Mouse (Mus musculus) WW6 (cell line): Measurements from ENCODE around the gene Lexm.
A peak's percentile ranks its signal among the peaks of the same experiment; 100 is the strongest.

ENCODE experiments used
- DNase-seq: peaks from one replicate; pipeline ENCODE4 v3.0.0-alpha.2; 2013; ENCODE audit warnings: low read depth, low spot score

Gene Lexm

DNA sequence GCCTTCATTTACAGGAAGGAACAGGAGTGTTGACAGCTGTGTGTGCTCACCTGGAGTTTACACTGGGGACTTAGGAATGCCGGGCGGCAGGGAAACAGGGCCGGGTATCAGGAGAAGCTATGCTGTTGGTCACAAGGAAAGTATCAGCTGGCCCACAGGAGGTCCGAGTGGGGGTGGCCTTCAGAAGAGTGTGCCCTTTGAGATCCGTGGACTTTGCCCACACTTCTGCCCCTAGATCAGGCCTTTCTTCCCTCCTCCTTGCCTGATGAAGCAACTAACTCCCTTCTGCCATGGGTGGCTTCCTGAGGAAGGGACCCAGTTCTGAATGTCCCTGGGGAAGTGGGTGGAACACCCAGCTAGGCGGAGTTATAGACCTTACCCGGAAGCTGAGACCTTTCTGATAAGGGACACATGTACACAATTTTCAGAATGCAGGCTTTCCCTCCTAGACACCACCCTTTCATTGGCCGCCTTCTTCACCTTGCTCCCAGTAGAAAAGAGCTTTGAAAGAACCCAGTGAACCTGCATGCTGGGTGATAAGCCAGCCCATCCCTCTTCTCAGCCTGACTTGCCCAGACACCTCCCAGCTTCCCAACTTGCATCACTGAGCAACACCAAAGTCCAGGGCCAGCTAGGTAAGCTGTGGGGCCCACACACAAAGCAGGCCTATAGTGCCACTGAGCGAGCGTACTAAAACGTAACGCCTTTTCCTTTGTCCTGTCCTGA, 34.5 kb downstream of the Lexm start:
- no peak for DNase-seq

DNA sequence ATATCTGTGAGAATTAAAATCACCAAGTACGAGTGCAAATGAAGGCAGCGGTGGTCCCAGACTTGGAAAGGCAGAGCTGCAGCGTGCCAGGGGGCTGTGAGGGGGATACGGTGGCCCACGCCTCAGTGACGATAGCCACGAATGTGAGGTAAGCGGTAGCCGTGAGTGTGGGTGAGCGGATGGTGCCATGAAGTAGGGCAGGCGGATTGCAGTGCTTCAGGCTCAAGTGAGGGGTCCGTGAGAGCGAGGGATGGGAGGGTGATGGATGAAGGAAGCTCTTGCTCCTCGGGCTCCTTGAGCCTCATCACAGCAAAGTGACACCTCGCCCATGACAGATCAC, 35.2 kb downstream of the Lexm start:
- DNase-seq = no peak

DNA sequence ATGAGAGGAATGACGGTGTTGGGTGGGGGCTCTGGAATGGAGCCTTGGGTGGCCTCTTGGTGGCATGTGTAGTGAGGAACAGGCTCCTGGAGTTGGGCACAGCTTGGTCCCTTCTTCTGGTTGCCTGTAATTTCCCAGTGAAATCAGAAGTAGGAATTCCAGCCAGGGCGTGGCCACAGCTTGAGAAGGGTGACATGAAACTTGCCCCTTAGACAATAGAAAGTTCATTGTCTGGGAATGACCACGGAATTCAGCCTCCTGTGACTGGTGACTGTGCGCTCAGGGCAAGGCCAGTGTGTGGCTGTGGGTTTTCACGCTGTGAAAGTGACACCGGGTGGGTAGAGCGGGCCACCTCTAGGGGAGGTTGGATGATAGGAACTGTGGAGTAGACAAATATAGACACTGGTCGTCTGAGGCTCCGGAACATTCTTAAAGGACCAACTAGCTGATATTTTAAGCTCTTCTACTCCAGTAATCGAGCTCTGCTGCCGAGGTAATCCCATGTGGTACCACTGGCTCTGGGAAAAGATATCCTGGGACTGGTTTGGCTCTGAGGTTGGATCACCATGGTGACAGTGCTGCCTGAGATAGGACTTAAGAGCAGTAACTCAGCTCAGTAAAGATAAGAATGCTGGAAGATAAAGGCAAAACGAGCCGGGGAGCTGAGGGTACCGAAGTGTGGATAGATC, 35.7 kb downstream of the Lexm start:
- no peak for DNase-seq

DNA sequence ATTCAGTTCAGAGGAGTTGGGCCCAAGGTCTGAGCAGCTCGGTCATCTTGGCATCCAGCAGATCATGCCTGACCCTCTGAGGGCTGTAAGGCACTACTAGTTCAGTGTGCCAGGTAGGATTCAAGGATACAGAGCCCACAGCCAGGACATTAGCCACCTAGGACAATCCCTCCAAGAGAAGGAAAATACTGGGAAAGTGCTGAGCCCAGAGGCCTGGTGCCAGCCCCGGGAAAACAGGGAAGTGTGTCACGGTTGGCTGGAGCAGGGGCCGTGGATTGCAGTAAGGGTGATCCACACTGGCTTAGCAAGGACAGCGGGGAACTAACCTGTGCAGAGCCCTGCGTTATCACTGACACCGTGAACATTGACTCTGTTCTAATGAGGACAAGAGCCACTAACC, 39.5 kb downstream of the Lexm start:
- DNase-seq = no peak

DNA sequence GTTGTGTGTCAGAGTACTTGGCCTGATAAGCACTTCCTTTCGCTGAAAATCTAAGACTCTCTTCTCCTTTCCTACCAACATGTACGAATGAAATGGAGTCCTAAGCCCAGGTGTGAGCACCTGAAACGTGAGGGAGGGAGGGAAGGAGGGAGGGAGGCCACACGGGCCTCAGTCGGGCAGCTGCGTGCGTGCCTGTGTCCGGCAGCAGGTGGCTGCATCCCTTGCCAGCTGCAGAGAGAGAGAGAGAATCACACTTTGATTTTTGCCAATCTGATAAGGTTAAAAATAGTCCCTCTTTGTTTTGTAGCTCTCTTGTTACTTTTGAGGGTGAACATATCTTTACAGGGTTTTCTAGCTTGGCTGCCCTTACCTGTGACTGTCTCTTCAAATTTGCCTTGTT, 42.0 kb downstream of the Lexm start:
- DNase-seq = no peak

DNA sequence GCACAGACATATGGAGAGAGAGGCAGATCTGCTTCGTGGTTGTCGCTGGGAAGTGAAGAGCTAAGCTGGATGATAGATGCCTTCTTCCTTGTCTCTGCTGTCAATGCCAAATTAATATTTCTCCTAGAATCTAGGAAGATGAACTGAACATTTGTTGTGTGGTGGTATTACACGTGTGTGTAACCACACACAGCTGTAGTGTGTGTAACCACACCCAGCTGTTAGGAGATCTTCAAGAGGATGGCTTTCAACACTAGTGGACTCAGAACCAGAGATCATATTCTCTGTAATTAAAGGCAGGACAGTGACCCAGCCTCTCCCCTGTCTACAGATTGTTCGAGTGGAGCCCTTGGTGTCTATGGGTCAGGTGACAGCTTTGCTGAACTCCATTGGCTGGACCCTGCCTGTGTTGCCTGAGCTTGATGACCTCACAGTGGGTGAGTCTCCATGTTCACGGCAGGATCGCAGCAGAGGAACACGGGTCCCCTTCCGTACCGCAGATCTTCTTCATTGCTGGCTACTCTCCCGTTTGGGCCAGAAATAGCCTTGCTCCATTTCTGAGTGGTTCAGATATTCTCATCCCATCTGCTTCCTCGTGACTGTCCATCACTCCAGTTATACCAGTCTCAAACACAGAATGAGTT, 45.8 kb downstream of the Lexm start:
- no peak for DNase-seq

DNA sequence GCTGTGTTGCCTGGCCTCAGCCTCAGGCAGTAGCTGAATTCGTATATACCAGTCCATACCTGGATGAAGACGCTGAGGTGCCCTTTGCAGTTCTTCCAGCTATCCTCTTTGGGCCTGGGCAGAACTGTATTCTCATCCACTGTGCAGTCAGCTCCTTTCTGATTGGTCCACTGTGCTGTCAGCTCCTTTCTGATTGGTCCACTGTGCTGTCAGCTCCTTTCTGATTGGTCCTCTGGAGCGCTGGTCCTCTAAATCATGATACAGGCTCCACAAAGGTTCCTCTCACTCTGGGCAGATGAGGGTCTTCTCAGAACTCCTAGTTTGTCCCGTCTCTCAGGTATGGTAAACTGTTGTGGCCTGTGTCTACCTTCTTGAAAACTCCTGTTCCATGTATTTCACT, 47.4 kb downstream of the Lexm start:
- DNase-seq = peak; percentile 33

DNA sequence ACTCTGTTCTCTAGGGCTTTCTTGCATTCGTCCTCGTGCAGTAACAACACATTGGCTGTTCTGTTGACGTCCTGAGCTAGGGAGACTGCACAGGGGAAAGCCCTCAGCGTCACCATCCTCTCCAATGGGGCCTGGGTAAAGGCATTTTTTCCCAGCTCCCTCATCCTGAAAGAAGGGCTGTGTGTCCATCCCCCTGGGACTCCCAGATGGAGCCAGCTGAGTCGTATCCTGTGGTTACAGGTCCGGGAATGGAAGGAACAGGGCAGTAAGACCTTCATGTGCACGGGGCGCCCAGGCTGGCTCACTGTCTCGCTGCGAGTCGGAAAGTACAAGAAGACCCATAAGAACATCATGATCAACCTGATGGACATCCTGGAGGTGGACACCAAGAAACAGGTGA, 52.9 kb downstream of the Lexm start:
- no peak for DNase-seq

DNA sequence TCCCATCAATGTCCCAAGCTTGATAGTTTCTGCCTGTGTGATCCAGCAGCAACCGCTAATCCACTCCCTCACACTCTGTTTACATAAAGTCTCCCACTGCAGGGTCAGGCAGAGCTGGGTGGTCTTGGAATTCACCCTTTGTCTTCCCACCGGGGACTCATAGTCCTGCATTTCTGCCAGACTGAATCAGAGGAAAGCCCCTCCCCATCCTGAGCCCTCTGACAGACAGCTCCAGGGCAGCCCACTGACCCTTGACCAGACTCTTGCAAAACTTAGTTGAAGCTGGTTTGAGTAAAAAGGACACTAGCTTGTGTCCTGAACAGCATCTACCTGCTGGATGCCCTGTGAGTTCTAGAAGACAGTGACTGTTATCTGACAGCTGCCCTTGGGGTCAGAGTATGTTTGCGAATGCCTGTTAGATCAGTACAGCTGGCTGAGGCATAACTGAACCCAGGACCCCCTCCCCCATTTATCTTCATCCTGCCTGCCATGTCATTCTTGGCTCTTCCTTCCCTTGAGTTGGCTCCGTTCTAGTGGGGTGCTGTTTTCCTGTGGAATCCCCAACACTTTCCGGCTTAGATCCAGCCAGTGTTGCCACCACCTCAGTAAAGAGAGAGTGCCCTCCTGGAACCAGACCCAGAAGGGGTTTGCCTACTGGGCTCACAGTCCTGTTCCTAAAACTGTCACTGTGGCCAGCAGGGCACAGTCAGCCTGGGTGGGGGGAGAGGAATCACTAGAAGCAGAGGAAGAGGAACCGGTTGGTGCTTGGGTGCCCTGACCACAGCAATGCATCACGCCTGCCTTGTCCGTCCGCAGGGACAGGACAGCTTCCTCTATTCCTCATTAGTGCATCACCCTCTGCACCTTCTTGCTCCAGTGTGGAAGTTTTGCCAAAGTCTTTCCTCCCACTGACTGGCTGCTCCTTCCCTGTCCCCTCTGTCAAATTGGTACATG, 53.9 kb downstream of the Lexm start:
- DNase-seq = no peak

DNA sequence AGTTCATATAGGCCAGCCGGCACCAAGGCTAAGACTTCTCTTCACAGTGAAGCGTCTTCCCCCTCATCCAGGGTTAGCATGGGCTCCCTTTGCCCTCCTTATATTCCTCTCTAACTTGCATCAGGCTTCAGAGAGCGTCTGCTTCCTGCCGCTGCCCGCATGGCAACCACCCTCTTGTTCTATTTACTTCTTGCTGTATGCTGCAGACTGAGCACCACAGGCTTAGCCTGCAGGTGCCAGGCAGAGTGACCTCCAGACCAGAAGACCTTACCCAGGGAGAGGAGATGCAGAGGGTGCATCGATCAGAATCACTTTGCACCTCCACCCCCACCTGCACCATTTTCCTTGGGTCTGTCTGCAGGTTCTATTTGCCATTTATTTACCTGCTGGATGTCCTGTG, 55.0 kb downstream of the Lexm start:
- no peak for DNase-seq

DNA sequence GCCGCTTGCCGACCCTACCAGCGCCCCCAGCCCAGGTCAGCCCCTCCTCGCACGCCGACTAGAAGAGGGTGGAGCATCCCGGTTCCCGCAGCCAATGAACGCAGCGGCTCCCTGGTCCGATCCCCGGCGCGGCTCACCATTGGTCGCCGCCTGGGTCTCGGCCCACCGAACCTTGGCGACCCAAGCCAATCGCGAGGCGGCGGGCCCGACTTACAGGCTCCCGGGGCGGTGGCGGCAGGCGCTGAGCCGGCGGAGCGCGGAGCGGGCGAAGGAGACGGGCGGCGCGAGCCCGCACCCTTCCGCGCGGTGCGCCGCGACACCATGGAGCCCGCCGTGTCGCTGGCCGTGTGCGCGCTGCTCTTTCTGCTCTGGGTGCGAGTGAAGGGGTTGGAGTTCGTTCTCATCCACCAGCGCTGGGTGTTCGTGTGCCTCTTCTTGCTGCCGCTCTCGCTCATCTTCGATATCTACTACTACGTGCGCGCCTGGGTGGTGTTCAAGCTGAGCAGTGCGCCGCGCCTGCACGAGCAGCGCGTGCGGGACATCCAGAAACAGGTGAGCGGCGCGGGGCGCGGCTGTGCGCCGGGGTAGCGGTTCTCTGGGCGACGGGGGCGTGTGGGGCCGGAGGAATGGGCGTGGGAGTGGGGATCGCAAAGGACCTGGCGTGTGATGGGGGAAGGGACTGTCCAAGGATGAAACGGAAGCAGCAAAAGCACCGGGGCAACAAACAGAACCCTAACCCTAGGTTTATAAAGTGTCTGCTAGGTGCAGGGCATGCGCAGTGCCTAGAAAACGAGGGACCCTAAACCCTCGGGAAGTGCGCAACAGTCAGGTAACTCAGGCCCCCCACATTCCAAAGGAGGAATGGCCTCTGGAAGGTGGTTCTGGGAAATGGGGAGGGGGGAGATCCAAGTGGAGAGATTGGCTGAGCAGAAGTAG, 55.9 kb downstream of the Lexm start, which contains the start of gene Dhcr24:
TSS of gene Dhcr24 (plus strand) at position 193 of the 936 bp plus-strand sequence.
- peak; percentile 90 for DNase-seq

DNA sequence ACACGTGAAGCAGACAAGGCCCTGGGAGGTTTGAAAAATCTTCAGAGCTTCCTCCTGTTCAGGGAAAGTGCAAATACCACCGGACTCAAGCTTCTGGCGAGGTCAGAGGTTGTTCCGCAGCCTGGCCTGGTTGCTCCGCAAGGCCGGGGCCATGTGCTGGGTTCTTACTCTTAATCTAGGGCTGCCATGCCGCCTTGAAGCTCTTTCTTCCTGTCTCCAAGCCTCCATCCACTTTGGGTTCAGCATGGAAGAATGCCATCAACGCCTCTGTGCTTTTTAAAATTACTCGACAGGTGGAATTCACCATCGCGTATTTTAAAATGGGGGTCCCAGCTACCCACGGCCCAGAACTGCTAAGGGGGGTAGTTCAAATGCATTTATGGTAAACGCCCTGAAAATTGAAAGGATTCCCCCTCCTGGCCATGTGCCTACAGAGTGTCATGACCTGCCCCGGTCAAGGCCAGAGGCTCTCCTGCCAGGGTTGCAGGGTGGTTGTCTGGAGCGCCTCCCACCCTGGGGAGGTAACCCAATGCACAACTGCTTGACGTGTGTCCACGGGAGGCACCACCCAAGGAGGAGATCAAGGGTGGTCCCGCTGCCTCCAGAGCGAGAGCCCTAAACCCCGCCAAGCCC, 56.7 kb downstream of the Lexm start:
- peak; percentile 24 for DNase-seq

DNA sequence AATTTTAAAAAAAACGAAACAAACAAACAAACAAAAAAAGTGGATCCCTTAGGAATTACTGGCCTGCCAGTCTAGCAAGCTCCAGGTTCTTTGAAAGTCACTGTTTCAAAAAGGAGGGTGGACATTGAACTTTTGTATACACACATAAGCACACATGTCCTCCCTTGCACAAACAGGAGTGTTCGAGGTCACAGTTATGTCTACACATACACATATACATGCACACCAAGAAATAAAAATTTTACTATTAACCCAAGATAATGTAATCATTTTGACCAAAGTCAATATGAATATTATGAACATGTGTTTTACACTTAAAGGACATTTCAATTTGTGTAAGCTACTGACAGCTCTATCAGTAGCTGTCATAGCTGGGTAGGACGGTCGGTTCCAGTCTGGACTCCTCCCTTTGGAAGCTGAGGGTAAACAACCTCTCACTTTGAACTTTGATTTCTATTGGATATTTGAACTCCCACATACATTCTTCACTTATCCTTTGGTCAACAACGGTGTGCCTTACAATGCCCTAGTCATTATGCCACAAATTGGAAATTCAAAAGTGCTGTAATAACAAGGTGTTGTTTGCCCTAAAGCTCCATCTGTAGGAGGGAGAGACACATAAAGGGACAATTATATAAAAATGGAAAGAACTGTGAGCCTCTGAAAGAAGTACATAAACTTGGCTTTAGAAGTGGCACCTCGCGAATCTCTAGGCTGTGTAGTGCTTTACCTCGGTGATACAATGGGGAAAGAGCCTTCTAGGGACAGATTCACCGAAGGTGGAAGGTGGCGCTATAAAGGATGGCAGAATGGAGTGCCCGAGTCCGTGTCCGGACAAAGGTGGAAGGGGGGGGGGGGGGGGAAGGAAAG, 57.5 kb downstream of the Lexm start:
- no peak for DNase-seq

DNA sequence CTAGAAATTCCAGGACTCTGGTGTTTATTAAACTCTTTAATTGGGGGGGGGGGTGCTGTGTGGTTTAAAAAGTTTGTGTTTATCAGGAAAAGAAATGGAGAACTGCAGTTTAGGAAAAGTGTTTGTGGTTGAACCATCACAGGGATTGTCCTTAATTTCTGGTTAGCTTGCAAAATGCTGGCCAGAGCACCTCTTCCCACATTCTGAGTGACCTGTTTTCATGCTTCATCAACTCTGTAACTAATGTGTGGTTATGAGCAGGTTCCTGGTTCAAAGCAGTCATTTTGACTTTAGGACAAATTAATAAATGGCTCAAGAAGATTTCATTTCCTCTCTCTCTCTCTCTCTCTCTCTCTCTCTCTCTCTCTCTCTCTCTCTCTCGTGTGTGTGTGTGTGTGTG, 59.1 kb downstream of the Lexm start:
- no peak for DNase-seq

DNA sequence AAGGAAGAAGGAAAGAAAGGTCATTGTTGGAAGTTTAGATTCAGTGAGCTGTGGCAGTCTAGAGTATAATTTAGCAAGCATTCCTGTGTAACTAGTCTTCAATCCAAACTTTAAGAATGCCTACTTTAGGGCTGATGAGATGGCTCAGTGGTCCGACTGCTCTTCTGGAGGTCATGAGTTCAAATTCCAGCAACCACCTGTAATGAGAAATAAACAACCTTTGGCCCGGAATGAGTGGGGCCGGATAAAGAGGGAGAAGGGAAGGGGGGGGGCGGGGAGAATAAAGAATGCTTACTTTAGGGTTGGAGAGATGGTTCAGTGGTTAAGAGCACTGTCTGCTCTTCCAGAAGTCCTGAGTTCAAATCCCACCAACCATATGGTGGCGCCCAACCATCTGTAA, 59.8 kb downstream of the Lexm start:
- DNase-seq = no peak

DNA sequence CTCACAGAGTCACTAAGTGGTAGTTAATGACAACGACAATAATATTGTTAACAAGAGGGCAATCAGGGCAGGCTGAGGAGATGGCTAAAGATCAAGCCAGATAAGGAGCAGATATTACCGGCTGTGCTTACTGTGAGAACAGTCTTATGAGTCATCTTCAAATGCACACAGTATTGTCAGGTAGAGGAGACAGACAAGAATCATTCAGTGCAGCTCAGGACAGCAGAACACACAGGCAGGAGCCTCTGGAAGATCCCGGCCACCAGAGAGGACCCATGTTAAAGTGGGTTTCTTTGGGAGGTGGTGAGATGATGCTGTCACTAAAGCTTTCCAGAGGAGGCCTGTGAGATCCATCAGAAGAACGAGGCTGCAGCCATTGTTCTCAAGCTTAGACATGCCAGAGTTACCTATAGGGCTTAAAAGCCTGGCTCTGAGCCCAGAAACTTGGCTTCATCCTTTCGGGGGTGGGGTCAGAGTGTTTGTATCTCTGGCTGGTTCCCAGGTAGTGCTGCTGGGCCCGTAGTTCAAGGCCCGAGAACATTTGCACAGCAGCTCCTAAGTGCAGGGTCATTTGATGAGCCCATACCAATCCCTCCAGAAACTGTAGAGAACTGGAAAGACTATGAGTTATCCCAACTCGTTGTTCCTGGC, 66.4 kb downstream of the Lexm start:
- DNase-seq = no peak

DNA sequence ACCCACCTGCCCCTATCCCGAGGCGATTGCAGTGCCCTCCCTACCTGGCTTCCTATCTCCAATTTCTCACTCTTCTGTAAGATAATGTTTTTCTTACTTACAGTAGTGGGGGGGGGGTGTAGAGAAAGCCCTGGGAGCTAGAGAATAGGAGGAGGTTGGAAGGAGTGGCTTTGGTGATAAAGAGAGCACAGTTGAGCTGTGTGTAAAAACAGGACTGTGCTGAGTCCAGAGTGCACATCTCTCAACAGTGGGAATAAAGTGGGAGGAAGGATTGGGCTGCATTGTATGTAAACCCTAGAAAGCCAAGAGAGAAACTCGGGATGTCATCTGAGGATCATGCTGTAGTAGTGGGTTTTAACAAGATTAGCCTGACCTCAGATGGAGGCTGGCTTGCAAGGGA, 68.9 kb downstream of the Lexm start:
- no peak for DNase-seq

DNA sequence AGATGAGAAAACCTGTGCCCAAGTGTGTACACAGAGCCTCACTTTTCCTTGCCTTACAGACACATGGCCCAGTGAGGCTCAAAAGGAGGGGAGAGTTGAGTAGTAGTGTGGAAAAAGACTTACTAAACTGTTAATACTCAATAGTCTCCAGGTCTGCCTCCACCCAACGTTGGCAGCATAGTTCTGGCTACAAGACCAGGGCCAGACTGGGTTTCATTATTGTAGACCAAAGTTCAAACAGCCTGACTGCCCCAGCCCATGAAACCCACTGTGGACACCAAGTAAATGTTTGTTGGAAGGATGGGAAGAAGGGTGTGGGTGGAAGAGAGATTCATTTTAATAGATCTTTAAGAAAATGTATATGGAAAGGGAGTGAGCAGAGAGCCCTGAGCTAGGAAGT, 70.1 kb downstream of the Lexm start:
- DNase-seq = no peak
